Mouse (Mus musculus): Measurements from ENCODE around the gene Cdrt4. TPM values are rescaled to one million over a fixed set of nuclear protein-coding genes. Genes with fewer than 3 reads are reported as not detected.

Cdrt4 gene
- polyA plus RNA-seq, 1 experiment from 2014 or later, result not detected

GRCm38 (mm10) chr11:63008004-63008403 lies 57.0 kb downstream of the Cdrt4 start:
- H3K4me2 ChIP-seq (ENCODE audit: low read depth, low read length, severe bottlenecking), result no peak overlapping the region
- 87% methylated on average over 3 of the region's 3 CpGs for WGBS
- no peak for ATAC-seq (replicated peaks; ENCODE audit: low FRiP score)

GRCm38 (mm10) chr11:63009761-63010160 lies 58.8 kb downstream of the Cdrt4 start:
- DNase-seq (ENCODE audit: low spot score) (no peak), ATAC-seq (replicated peaks; ENCODE audit: low FRiP score) (no peak)
- Histone ChIP-seq H3K9ac (ENCODE audit: low read length) (no peak overlapping the region), H3K27me3 (ENCODE audit: control insufficient read depth, insufficient read depth, low read length) (no peaks in the 10 kb centered on the region), H3K4me3 (ENCODE audit: low read depth, low read length) (no peak overlapping the region), H3K4me1 (replicated peaks; ENCODE audit: control insufficient read depth, insufficient read depth, low read length) (no peaks in the 10 kb centered on the region), H3K27ac (ENCODE audit: low read depth, low read length) (no peak overlapping the region), H3K36me3 (ENCODE audit: control insufficient read depth, insufficient read depth, low read length) (no peaks in the 10 kb centered on the region), H3K9me3 (ENCODE audit: control insufficient read depth, low read length) (no peaks in the 10 kb centered on the region), H3K4me2 (ENCODE audit: low read depth, low read length, severe bottlenecking) (no peak overlapping the region)
- WGBS, result 77% methylated on average over 3 of the region's 3 CpGs

More at GRCm38 (mm10) chr11:63008004-63008403, 57.0 kb downstream of the Cdrt4 start:
- no peak for DNase-seq (ENCODE audit: low spot score)
- Histone ChIP-seq H3K36me3 (ENCODE audit: control insufficient read depth, insufficient read depth, low read length) (no peaks in the 10 kb centered on the region), H3K9ac (ENCODE audit: low read length) (no peak overlapping the region), H3K27ac (ENCODE audit: low read depth, low read length) (no peak overlapping the region), H3K9me3 (ENCODE audit: control insufficient read depth, low read length) (no peaks in the 10 kb centered on the region), H3K27me3 (ENCODE audit: control insufficient read depth, insufficient read depth, low read length) (no peaks in the 10 kb centered on the region), H3K4me3 (ENCODE audit: low read depth, low read length) (no peak overlapping the region), H3K4me1 (replicated peaks; ENCODE audit: control insufficient read depth, insufficient read depth, low read length) (no peaks in the 10 kb centered on the region)

GRCm38 (mm10) chr11:63017327-63018082 lies 66.5 kb downstream of the Cdrt4 start:
- no peak overlapping the region for H3K4me2 ChIP-seq (ENCODE audit: low read depth, low read length, severe bottlenecking)
- no peak; the same call in 1 of the 2 replicates for ATAC-seq (replicated peaks; ENCODE audit: low FRiP score)
- H3K27me3 ChIP-seq (ENCODE audit: control insufficient read depth, insufficient read depth, low read length), result no peaks in the 10 kb centered on the region
- WGBS, result 78% methylated on average over 6 of the region's 6 CpGs
- DNase-seq (ENCODE audit: low spot score), result peak; percentile 57
- no peaks in the 10 kb centered on the region for H3K36me3 ChIP-seq (ENCODE audit: control insufficient read depth, insufficient read depth, low read length)
- no peaks in the 10 kb centered on the region for H3K4me1 ChIP-seq (replicated peaks; ENCODE audit: control insufficient read depth, insufficient read depth, low read length)
- no peak overlapping the region for H3K9ac ChIP-seq (ENCODE audit: low read length)
- no peak overlapping the region for H3K4me3 ChIP-seq (ENCODE audit: low read depth, low read length)
- no peaks in the 10 kb centered on the region for H3K9me3 ChIP-seq (ENCODE audit: control insufficient read depth, low read length)
- H3K27ac ChIP-seq (ENCODE audit: low read depth, low read length), result no peak overlapping the region

GRCm38 (mm10) chr11:63018083-63018622 lies 67.2 kb downstream of the Cdrt4 start:
- H3K27ac ChIP-seq (ENCODE audit: low read depth, low read length), result no peak overlapping the region
- H3K4me2 ChIP-seq (ENCODE audit: low read depth, low read length, severe bottlenecking), result no peak overlapping the region
- ATAC-seq (replicated peaks; ENCODE audit: low FRiP score) (no peak), DNase-seq (ENCODE audit: low spot score) (no peak)
- WGBS, result 87% methylated on average over 6 of the region's 6 CpGs
- H3K4me3 ChIP-seq (ENCODE audit: low read depth, low read length), result no peak overlapping the region
- no peaks in the 10 kb centered on the region for H3K27me3 ChIP-seq (ENCODE audit: control insufficient read depth, insufficient read depth, low read length)
- no peak overlapping the region for H3K9ac ChIP-seq (ENCODE audit: low read length)
- no peaks in the 10 kb centered on the region for H3K4me1 ChIP-seq (replicated peaks; ENCODE audit: control insufficient read depth, insufficient read depth, low read length)
- no peaks in the 10 kb centered on the region for H3K36me3 ChIP-seq (ENCODE audit: control insufficient read depth, insufficient read depth, low read length)
- no peaks in the 10 kb centered on the region for H3K9me3 ChIP-seq (ENCODE audit: control insufficient read depth, low read length)

- Histone ChIP-seq H3K27ac (ENCODE audit: low read depth, low read length) (no peak overlapping the region), H3K4me1 (replicated peaks; ENCODE audit: control insufficient read depth, insufficient read depth, low read length) (no peaks in the 10 kb centered on the region), H3K9me3 (ENCODE audit: control insufficient read depth, low read length) (no peaks in the 10 kb centered on the region), H3K4me2 (ENCODE audit: low read depth, low read length, severe bottlenecking) (no peak overlapping the region), H3K27me3 (ENCODE audit: control insufficient read depth, insufficient read depth, low read length) (no peaks in the 10 kb centered on the region), H3K36me3 (ENCODE audit: control insufficient read depth, insufficient read depth, low read length) (no peaks in the 10 kb centered on the region), H3K9ac (ENCODE audit: low read length) (no peak overlapping the region), H3K4me3 (ENCODE audit: low read depth, low read length) (no peak overlapping the region)
- ATAC-seq (replicated peaks; ENCODE audit: low FRiP score) (no peak), DNase-seq (ENCODE audit: low spot score) (no peak)
These were observed 69.6 kb downstream of the Cdrt4 start for GRCm38 (mm10) chr11:63020633-63021032.

GRCm38 (mm10) chr11:63021141-63021806 lies 70.3 kb downstream of the Cdrt4 start:
- ATAC-seq (replicated peaks; ENCODE audit: low FRiP score), result no peak
- H3K4me3 ChIP-seq (ENCODE audit: low read depth, low read length), result no peak overlapping the region
- 77% methylated on average over 5 of the region's 5 CpGs for WGBS
- H3K9ac ChIP-seq (ENCODE audit: low read length), result no peak overlapping the region
- DNase-seq (ENCODE audit: low spot score), result no peak
- H3K9me3 ChIP-seq (ENCODE audit: control insufficient read depth, low read length), result no peaks in the 10 kb centered on the region
- H3K36me3 ChIP-seq (ENCODE audit: control insufficient read depth, insufficient read depth, low read length), result no peaks in the 10 kb centered on the region
- H3K27ac ChIP-seq (ENCODE audit: low read depth, low read length), result no peak overlapping the region
- no peaks in the 10 kb centered on the region for H3K27me3 ChIP-seq (ENCODE audit: control insufficient read depth, insufficient read depth, low read length)
- no peak overlapping the region for H3K4me2 ChIP-seq (ENCODE audit: low read depth, low read length, severe bottlenecking)
- H3K4me1 ChIP-seq (replicated peaks; ENCODE audit: control insufficient read depth, insufficient read depth, low read length), result no peaks in the 10 kb centered on the region

- H3K4me3 ChIP-seq (ENCODE audit: low read depth, low read length), result no peak overlapping the region
- no peaks in the 10 kb centered on the region for H3K36me3 ChIP-seq (ENCODE audit: control insufficient read depth, insufficient read depth, low read length)
- no peak for ATAC-seq (replicated peaks; ENCODE audit: low FRiP score)
These were observed 72.5 kb downstream of the Cdrt4 start for GRCm38 (mm10) chr11:63023461-63023860.

GRCm38 (mm10) chr11:63024136-63024535 lies 73.1 kb downstream of the Cdrt4 start:
- Histone ChIP-seq H3K27me3 (ENCODE audit: control insufficient read depth, insufficient read depth, low read length) (no peaks in the 10 kb centered on the region), H3K9me3 (ENCODE audit: control insufficient read depth, low read length) (no peaks in the 10 kb centered on the region), H3K4me3 (ENCODE audit: low read depth, low read length) (no peak overlapping the region), H3K4me1 (replicated peaks; ENCODE audit: control insufficient read depth, insufficient read depth, low read length) (no peaks in the 10 kb centered on the region), H3K27ac (ENCODE audit: low read depth, low read length) (no peak overlapping the region), H3K9ac (ENCODE audit: low read length) (no peak overlapping the region), H3K4me2 (ENCODE audit: low read depth, low read length, severe bottlenecking) (no peak overlapping the region), H3K36me3 (ENCODE audit: control insufficient read depth, insufficient read depth, low read length) (no peaks in the 10 kb centered on the region)
- 80% methylated on average over 2 of the region's 2 CpGs for WGBS
- ATAC-seq (replicated peaks; ENCODE audit: low FRiP score), result no peak
- DNase-seq (ENCODE audit: low spot score), result no peak

More at GRCm38 (mm10) chr11:63023461-63023860, 72.5 kb downstream of the Cdrt4 start:
- Histone ChIP-seq H3K4me1 (replicated peaks; ENCODE audit: control insufficient read depth, insufficient read depth, low read length) (no peaks in the 10 kb centered on the region), H3K9me3 (ENCODE audit: control insufficient read depth, low read length) (no peaks in the 10 kb centered on the region), H3K27me3 (ENCODE audit: control insufficient read depth, insufficient read depth, low read length) (no peaks in the 10 kb centered on the region), H3K27ac (ENCODE audit: low read depth, low read length) (no peak overlapping the region), H3K9ac (ENCODE audit: low read length) (no peak overlapping the region), H3K4me2 (ENCODE audit: low read depth, low read length, severe bottlenecking) (no peak overlapping the region)
- DNase-seq (ENCODE audit: low spot score), result no peak
- WGBS, result 80% methylated on average over 5 of the region's 5 CpGs

All from forebrain, embryonic 11.5 days (tissue).